Mouse (Mus musculus): Measurements from ENCODE around the gene Dst.

Gene Dst

GRCm38 (mm10) chr1:34106606-34107005 lies 198.6 kb downstream of the Dst start:
- no peak for DNase-seq

DNA sequence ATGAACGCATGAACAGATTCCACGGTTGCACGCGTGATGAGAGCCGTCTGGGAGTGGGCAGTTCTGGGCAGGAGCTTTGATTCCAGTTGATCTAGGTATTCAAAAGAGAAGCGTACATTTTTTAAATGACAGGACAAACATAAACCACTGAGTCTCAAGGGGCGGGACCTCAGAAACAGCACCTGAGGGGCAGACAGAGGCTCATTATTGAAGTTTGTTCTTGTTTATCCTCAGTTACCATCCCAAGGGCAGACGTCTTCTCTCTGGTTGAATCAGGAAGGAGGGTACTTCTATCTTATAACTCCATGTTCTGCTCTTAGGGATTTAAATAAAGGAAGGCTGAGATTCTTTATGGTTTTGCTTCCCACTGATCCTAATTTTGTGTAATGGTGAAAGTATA lies 199.1 kb downstream of the Dst start:
- no peak for DNase-seq

- no peak for DNase-seq
Measured at GRCm38 (mm10) chr1:34109599-34110210, 201.7 kb downstream of the Dst start.

DNA sequence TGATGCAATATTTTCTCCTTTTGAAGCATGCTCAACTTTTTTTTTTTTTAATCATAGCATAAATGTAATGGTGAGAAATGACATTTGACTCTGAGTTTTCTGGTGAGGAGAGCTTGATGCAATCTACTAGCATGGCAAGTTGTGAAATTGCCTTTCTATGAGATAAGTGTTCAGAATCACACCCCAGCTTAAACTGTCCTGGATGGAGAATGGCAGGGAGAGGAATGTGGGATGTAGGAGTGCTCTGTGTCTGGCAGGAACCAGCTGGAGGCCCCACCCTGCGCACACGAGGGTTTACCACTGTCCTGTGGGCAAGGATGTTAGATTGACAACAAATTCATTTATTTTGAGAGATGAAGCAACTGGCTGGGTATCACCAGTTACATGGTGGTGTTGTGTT lies 202.8 kb downstream of the Dst start:
- no peak for DNase-seq

GRCm38 (mm10) chr1:34111954-34112353 lies 203.9 kb downstream of the Dst start:
- DNase-seq: no peak

DNA sequence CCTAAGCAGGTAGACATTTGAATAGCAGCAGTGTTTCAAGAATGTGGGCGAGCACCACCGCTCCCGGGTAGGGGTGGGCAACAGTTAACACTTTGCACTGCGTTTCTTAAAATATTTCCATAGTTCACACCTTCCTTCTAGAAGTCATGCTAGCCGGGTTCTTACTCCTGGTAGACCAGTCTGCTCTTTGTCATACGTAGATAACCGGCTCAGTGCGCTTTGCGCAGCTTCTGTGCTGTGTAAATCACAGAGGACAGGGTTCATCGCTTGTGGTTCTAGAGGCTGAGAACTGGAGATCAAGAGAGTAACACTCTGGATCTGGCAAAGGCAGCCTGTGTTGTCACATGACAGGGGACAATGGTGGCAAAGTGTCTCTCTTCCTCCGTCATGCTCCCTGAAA lies 208.4 kb downstream of the Dst start:
- no peak for DNase-seq

DNA sequence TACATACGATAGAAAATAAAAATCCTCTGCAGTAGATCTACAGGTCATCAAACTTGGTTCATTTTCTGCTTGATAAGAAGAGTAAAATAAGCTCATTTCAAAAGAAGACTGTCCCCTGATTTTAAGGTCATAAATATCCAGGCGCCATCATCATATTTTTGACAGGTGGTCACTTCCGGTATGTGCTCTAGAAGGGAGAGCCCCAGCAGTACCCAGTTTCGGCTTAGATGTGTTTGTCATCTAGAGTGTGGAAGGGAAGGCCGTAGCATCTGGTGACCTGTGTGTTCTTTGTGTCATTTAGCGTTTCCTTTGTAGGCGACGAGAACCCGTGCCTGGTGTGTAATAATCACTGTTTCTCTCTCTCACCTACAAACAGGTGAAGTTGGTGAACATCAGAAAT lies 209.0 kb downstream of the Dst start:
- DNase-seq: no peak

DNA sequence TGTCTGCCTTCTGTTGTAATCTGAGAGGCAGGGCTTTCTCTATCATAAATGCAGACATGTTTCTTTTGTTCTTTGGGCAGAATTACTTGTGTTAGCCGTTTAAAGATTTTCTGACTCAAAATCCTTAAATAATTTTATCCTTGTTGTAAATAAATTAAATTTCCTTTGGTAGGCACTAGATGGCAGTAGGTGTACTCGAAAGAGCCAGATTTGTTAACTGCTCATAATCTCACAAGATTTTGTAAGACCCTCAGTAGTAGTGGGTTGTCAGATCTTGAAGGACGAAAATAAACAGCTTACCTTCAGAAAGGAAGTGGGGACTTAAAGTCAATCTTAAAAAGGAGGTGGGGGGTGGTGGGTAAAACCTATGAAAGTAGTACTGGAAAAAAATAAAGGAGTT lies 209.7 kb downstream of the Dst start:
- DNase-seq: no peak

DNA sequence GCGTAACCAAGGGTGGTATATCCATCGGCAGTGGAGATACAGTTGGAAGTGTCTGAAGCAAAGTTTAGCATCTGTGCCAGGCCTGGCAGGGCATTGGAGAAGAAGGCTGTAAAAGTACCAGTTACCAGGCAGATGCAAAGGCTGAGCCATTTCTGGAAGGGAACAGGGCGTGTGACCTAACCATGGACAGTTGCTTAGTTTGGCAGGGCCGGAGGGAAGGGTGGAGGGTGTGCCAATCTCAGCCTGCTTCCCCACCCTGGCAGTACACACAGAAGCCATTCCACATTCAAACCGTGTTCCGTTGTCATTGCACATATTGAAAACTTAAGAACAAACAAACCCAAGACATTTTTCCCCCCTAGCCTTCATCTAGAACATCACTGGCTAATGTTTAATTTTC lies 212.0 kb downstream of the Dst start:
- DNase-seq: no peak

DNA sequence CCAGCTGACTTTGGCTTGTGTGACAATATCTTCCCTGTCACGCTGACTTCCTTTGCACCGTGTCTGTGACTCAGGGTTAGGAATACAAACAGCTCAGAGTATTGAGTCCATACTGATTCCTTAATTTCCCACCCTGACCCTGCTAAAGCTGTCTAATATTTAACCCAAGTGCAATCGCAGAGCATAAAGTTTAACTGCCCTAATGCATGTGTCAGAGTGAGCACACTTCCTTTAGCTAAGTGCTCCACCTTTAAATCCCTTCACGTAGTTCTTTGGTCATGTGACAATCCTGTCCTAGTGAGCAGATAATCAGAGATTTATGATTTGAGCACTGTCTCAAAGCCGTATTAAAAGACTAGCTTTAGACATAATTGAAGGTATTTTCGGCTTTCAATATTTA lies 212.6 kb downstream of the Dst start:
- no peak for DNase-seq

- DNase-seq: peak; percentile 26
Measured at GRCm38 (mm10) chr1:34121157-34122015, 213.4 kb downstream of the Dst start.

- no peak for DNase-seq
Measured at GRCm38 (mm10) chr1:34122198-34122597, 214.2 kb downstream of the Dst start.

- no peak for DNase-seq
Measured at GRCm38 (mm10) chr1:34122905-34123304, 214.9 kb downstream of the Dst start.

GRCm38 (mm10) chr1:34123334-34123733 lies 215.3 kb downstream of the Dst start:
- DNase-seq: no peak

- no peak for DNase-seq
Measured at GRCm38 (mm10) chr1:34124376-34124775, 216.4 kb downstream of the Dst start.

DNA sequence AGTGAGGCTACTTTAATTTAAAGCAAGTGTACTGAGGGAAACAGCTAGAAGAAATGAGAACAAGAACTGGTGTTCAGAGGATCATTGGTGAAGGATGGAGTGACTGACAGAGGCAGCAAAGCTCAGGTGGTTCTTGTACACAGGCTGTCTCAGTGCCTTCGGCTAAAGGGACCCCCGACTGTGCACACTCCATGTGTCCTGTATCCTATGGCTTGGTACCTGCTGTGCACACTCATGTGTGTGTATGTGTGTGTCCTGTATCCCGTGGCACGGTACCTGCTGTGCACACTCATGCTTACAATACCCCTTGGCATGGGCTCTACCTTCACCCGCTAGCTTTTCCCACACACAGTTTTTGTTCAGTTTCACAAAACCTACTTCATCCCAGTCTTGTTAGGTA lies 217.1 kb downstream of the Dst start:
- no peak for DNase-seq

DNA sequence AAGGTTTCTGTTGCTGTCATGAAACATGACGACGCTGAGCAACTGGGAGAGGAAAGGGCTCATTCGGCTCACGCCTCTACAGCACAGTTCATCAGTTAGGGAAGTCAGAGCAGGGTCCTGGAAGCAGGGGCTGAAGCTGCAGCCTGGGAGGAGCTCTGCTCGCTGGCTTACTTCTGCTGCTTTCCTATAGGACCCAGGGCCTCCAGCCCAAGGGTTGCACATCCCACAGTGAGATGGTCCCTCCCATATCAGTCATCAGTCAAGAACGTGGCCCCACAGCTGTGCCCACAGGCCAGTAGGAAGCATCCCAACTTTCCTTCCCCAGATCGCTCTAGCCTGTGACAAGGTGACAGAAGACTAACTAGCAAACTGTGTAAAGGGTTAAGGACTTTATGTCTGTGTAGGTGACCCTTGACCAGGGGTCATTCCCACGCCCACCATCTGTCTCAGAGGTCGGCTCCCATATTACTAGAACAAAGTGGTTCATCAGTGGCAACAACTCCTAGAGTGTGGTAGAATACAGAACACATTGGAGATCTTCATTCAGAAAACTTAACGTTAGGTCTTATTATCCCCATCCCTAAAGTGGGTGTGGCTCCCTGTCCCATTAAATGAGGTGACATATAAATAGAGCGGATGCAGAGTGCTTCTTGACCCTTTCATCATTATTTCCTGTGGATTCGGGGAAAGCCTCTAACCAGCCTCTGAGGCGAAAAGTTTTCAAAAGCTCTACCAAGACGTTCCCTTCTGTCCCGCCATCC lies 219.9 kb downstream of the Dst start:
- DNase-seq: no peak

- no peak for DNase-seq
Measured at GRCm38 (mm10) chr1:34128796-34129195, 220.8 kb downstream of the Dst start.

- DNase-seq: no peak
Measured at GRCm38 (mm10) chr1:34129691-34130090, 221.7 kb downstream of the Dst start.

DNA sequence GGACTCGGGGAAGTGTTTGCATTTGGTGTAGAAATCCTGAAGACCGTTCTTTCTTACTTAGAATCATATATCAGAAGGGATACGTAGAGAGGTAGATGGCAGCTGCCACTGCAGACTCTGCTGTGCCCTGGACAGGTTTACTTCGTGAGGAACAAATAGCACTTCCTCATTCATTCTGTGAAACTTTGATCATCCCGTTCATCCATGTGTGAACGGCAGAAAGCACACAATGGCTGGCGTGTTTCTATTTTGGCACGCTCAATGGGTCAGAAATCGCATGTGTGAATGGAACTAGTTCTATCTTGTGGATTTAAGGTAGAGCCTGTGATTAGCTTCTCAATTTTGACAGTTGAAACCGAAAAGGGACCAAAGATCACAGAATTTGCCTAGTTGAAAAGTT lies 222.8 kb downstream of the Dst start:
- DNase-seq: no peak

DNA sequence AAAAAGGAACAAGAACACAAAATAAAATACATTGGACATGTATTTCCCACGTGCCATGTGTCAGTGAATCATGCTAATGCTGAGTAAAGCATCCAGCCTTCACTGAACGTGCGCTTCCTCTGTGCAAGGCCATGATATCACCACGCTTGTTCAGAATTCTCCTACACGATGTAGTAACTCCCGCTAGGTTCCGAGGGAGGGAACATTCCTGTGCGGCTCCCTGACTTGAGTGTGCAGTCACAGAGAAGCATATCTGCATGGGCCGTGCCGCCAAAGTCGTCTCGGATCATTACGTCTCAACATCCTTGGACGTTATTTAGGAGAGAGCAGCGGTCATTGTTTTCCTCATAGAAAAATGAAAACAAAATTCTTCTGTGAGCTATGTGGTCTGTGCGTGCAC lies 224.8 kb downstream of the Dst start:
- no peak for DNase-seq

- DNase-seq: no peak
Measured at GRCm38 (mm10) chr1:34135535-34135934, 227.5 kb downstream of the Dst start.

DNA sequence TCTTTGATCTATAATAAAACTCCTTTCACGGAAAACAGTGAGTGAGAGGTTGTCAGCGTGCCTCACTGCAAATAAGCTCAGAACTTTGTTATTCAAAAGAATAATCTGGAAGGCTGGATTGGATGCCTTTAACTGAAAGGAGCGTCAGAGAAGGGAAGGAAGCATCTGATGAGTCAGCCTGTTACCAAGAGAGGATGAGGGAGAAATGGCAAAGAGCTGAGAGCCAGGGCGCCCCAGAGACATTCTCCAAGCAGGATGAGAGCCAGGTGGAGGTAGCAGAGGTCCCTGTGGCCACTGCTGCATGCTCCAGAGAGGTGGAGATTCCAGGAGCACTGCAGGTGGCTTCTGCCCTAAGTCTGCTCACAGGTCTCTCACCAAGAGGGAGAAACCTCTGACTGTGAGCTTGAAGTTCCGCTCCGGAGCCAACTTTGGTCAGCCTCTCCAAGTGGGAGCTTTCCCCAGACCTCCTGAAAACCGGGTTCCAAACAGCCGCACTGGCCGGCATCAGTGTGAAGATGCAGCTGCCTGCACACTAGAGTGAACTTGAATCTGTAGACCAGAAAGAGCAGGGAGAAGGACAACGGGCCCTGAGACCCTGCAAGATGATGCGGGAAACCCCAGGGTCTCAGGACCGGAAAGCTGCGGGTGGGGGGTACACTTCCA lies 231.3 kb downstream of the Dst start:
- DNase-seq: no peak
